Mouse (Mus musculus) kidney, postnatal 0 days (tissue): ENCODE results near the gene Pjvk. TPM values are rescaled to one million over a fixed set of nuclear protein-coding genes. Genes with fewer than 3 reads are reported as not detected.

Experiments used
- ATAC-seq: fragments of 200-750 bp; cut with Nextera tagmentation; replicated peaks from 2 replicates; pipeline ENCODE4 v1.8.0; 2017; ENCODE audit warnings: low read depth, moderate number of reproducible peaks, moderate TSS enrichment, moderate library complexity; ENCODE audit not compliant: low FRiP score
- DNase-seq: peaks from one replicate; pipeline ENCODE4 v3.0.0-alpha.2; 2016; ENCODE audit warnings: low spot score
- H3K27ac ChIP-seq: fragments of 300-500 bp; sonication (generic); 2 replicates; pipeline ENCODE4 v1.5.1; 2014; ENCODE audit warnings: mild to moderate bottlenecking
- H3K27me3 ChIP-seq: fragments of 300-500 bp; sonication (generic); 2 replicates; pipeline ENCODE4 v1.6.1; 2014; ENCODE audit warnings: low read length, mixed read lengths; ENCODE audit not compliant: insufficient read depth
- H3K36me3 ChIP-seq: fragments of 300-500 bp; sonication (generic); 2 replicates; pipeline ENCODE4 v1.6.1; 2014; ENCODE audit warnings: low read length, mixed read lengths; ENCODE audit not compliant: insufficient read depth
- H3K4me1 ChIP-seq: fragments of 300-500 bp; sonication (generic); replicated peaks from 2 replicates; pipeline ENCODE4 v1.6.1; 2014; ENCODE audit warnings: antibody characterized with exemption, low read length, mixed read lengths; ENCODE audit not compliant: insufficient read depth
- H3K4me2 ChIP-seq: fragments of 300-500 bp; sonication (generic); 2 replicates; pipeline ENCODE4 v1.6.1; 2014; ENCODE audit warnings: mild to moderate bottlenecking, low read length, moderate library complexity, mixed read lengths
- H3K4me3 ChIP-seq: fragments of 300-500 bp; sonication (generic); replicated peaks from 2 replicates; pipeline ENCODE4 v1.5.1; 2014; ENCODE audit warnings: low read depth, low read length
- H3K9ac ChIP-seq: fragments of 300-500 bp; sonication (generic); 2 replicates; pipeline ENCODE4 v1.6.1; 2014; ENCODE audit warnings: low read depth, low read length
- H3K9me3 ChIP-seq: fragments of 300-500 bp; sonication (generic); replicated peaks from 2 replicates; pipeline ENCODE4 v1.6.1; 2016; ENCODE audit warnings: low read length, inconsistent platforms, mixed read lengths
- CTCF ChIP-seq: IDR thresholded peaks from 2 replicates; pipeline ENCODE4 v1.5.1; 2016; ENCODE audit warnings: antibody characterized with exemption, low read depth, mild to moderate bottlenecking, moderate library complexity
- WGBS: fragments of 180-500 bp; shearing (Covaris S2); extraction: QIAGEN DNeasy Blood & Tissue Kit; methylation state at CpG from one replicate; pipeline ENCODE4 v1.1.7; 2014; 5-methylcytosine and 5-hydroxymethylcytosine counted together
- polyA plus RNA-seq: library from polyadenylated mRNA; unstranded; fragments of >200 nt; fragmentation: Nextera tagmentation; extraction: Ambion mirVana; gene quantifications from 2 replicates; pipeline ENCODE4 v1.2.1, GENCODE M21; 2015

The Pjvk gene
- polyA plus RNA-seq, 1 experiment from 2014 or later, result 2.9 TPM

DNA sequence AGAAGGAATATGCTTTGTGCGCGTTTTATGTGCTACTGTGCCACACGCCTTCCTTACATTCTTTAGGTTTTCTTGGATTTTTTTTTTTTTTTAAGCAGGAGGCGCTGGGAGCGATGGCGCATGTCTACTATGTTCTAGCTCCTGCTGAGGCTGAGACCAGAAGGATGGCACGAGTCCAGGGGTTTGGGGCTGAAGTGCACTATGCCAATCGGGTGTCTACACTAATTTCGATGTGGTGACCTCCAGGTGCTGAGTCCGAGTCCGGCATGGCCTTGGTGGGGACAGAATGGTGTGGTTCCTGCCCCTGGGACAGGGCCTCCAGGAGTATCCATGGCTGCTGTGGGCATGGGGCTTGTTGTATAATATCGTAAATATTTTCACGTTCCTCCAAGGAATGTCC, 10.3 kb downstream of the Pjvk start:
- H3K36me3 ChIP-seq, result no peaks in the 10 kb centered on the region
- ATAC-seq (no peak), DNase-seq (no peak)
- 71% methylated on average over 13 of the region's 13 CpGs for WGBS
- TF ChIP-seq CTCF, result no peak
- no peaks in the 10 kb centered on the region for H3K9me3 ChIP-seq
- H3K4me3 ChIP-seq, result no peak overlapping the region
- H3K9ac ChIP-seq, result no peak overlapping the region
- no peaks in the 10 kb centered on the region for H3K4me1 ChIP-seq
- no peak overlapping the region for H3K4me2 ChIP-seq
- no peaks in the 10 kb centered on the region for H3K27me3 ChIP-seq
- no peak overlapping the region for H3K27ac ChIP-seq

DNA sequence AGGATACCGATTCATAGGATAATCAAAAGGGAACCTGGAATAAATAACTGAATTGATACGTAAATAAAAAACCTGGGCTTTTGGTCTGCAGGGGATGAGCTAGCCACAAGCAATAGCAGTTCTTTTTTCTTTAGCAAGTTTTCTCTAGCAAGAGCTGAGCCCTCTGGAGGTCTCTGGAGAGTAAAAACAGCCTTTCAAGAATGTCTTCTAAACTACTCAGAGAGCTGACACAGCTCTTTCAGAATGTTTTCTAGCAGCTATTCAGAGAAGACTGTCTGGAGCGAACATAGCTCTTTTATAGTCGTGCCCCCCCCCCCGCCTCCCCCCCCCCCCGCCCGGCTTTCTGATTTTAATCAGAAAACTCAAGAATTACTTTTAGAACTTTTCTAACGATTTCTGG, 11.1 kb downstream of the Pjvk start:
- 54% methylated on average over 7 of the region's 8 CpGs for WGBS
- Histone ChIP-seq H3K36me3 (no peaks in the 10 kb centered on the region), H3K9ac (no peak overlapping the region), H3K27ac (no peak overlapping the region), H3K9me3 (no peaks in the 10 kb centered on the region), H3K4me3 (no peak overlapping the region), H3K4me2 (no peak overlapping the region), H3K4me1 (no peaks in the 10 kb centered on the region), H3K27me3 (no peaks in the 10 kb centered on the region)
- ATAC-seq (no peak), DNase-seq (peak; percentile 52)
- no peak for TF ChIP-seq CTCF

GRCm38 (mm10) chr2:76665531-76665930, 17.3 kb downstream of the Pjvk start:
- H3K27me3 ChIP-seq, result no peaks in the 10 kb centered on the region

DNA sequence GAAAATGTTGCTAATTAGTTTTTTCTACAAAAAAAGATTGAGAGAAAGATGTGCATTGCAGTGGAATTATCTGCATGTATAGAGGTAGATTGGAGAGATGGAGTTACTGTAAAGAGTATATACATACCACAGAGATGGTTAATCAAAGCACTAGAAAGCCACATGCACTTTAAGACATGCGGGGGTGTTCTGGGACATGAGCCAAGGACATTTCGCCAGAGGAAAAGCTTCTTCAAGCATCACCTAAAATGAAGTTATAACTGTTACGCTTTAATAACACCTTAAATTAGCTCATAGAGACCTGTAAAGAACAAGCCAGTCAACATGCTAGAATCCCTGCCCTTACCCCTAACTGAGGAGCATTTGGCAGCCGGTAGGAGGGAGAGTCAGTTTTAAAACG, 18.9 kb downstream of the Pjvk start:
- peaks cover 4% of the 10 kb centered on the region; the same call in 1 of the 2 replicates for H3K4me1 ChIP-seq
- no peaks in the 10 kb centered on the region for H3K9me3 ChIP-seq
- H3K9ac ChIP-seq, result no peak overlapping the region
- ATAC-seq (no peak), DNase-seq (no peak)
- no peak overlapping the region for H3K4me3 ChIP-seq
- no peak overlapping the region for H3K27ac ChIP-seq
- no peaks in the 10 kb centered on the region for H3K27me3 ChIP-seq
- no peak for TF ChIP-seq CTCF
- WGBS, result 67% methylated on average over 5 of the region's 5 CpGs
- H3K4me2 ChIP-seq, result no peak overlapping the region
- H3K36me3 ChIP-seq, result 0 out of 2 replicates have a peak, but pooled peaks cover 8% of the 10 kb centered on the region

More at GRCm38 (mm10) chr2:76665531-76665930, 17.3 kb downstream of the Pjvk start:
- H3K27ac ChIP-seq, result no peak overlapping the region
- DNase-seq, result no peak
- H3K4me3 ChIP-seq, result no peak overlapping the region
- no peak for ATAC-seq
- H3K4me1 ChIP-seq, result no peaks in the 10 kb centered on the region
- TF ChIP-seq CTCF, result no peak
- H3K9ac ChIP-seq, result no peak overlapping the region
- H3K36me3 ChIP-seq, result 0 out of 2 replicates have a peak, but pooled peaks cover 8% of the 10 kb centered on the region
- no peaks in the 10 kb centered on the region for H3K9me3 ChIP-seq
- no peak overlapping the region for H3K4me2 ChIP-seq
- WGBS, result 90% methylated on average over 7 of the region's 7 CpGs

DNA sequence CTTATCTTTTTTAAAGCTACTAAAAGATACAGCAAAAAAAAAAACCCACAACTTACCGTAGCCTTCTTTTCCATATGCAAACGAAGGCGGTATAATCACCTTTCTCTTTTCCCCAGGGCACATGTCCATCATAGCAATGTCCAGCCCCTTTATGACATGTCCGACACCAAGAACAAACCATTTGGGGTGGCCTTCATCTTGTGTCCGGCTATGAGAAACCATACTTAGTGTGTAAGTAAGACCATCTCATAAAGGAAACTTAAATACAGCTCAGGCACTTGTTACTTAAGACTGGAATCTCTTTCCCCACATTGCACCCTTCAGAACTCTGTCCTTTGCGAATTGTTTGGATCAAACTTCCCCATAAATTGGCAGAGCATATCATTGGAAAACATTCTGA, 23.4 kb downstream of the Pjvk start:
- Histone ChIP-seq H3K4me3 (peak overlapping the region; percentile 50; the same call in 1 of the 2 replicates), H3K27ac (0 out of 2 replicates have a peak overlapping the region, but pooled peaks have one; percentile 88), H3K9ac (0 out of 2 replicates have a peak overlapping the region, but pooled peaks have one; percentile 63), H3K9me3 (no peaks in the 10 kb centered on the region), H3K4me2 (peak overlapping the region; percentile 70), H3K36me3 (0 out of 2 replicates have a peak, but pooled peaks cover 4% of the 10 kb centered on the region), H3K4me1 (peaks cover 10% of the 10 kb centered on the region; the same call in 1 of the 2 replicates), H3K27me3 (no peaks in the 10 kb centered on the region)
- DNase-seq (no peak), ATAC-seq (no peak)
- no peak for TF ChIP-seq CTCF
- WGBS, result 72% methylated on average over 6 of the region's 6 CpGs

- H3K36me3 ChIP-seq, result 0 out of 2 replicates have a peak, but pooled peaks cover 4% of the 10 kb centered on the region
- H3K27me3 ChIP-seq, result no peaks in the 10 kb centered on the region
- peak overlapping the region; percentile 63 for H3K9ac ChIP-seq
- DNase-seq (peak; percentile 44), ATAC-seq (no peak)
- WGBS, result 7% methylated on average over 9 of the region's 9 CpGs
- no peaks in the 10 kb centered on the region for H3K9me3 ChIP-seq
- peak overlapping the region; percentile 50 for H3K4me3 ChIP-seq
- TF ChIP-seq CTCF, result no peak
- peak overlapping the region; percentile 70 for H3K4me2 ChIP-seq
- peaks cover 11% of the 10 kb centered on the region; the same call in 1 of the 2 replicates for H3K4me1 ChIP-seq
- peak overlapping the region; percentile 88 for H3K27ac ChIP-seq
These were observed 24.0 kb downstream of the Pjvk start for GRCm38 (mm10) chr2:76672134-76672745.
